Mouse (Mus musculus) thymus, adult 2 months (tissue): ENCODE results near the gene Sf3a1.

ENCODE experiments used
- CTCF ChIP-seq: fragments of 200-500 bp; IDR thresholded peaks from 2 replicates; pipeline ENCODE4 v1.5.1; 2012; ENCODE audit warnings: mild to moderate bottlenecking, control low read depth, low read length, moderate library complexity, borderline replicate concordance; ENCODE audit not compliant: control insufficient read depth, poor library complexity, insufficient read depth; ENCODE audit errors: extremely low read depth
- POLR2A ChIP-seq: fragments of 200-500 bp; IDR thresholded peaks from 2 replicates; pipeline ENCODE4 v1.6.1; 2012; ENCODE audit warnings: mild to moderate bottlenecking, low read length, control low read depth, moderate library complexity; ENCODE audit not compliant: control insufficient read depth, poor library complexity, insufficient read depth; ENCODE audit errors: extremely low read depth

- TF ChIP-seq CTCF (no peak), POLR2A (no peak)
These were observed 1.5 kb upstream of the Sf3a1 start for GRCm38 (mm10) chr11:4158676-4159075.
